Mouse (Mus musculus) neural tube, embryonic 11.5 days (tissue): ENCODE results near the gene Ctf1. TPM values are rescaled to one million over a fixed set of nuclear protein-coding genes. Genes with fewer than 3 reads are reported as not detected.
A peak's percentile ranks its signal among the peaks of the same experiment; 100 is the strongest.

Experiments
- ATAC-seq: fragments of 200-750 bp; cut with Nextera tagmentation; 2 replicates; pipeline ENCODE4 v1.8.0; 2017; ENCODE audit warnings: moderate number of reproducible peaks, mild to moderate bottlenecking, moderate TSS enrichment, moderate library complexity; ENCODE audit not compliant: insufficient read depth, low FRiP score, low TSS enrichment
- DNase-seq: peaks from one replicate; pipeline ENCODE4 v3.0.0-alpha.2; 2015; ENCODE audit warnings: low spot score
- H3K27ac ChIP-seq: fragments of 300-500 bp; sonication (generic); 2 replicates; pipeline ENCODE4 v1.5.1; 2014; ENCODE audit warnings: low read depth, mild to moderate bottlenecking, low read length
- H3K27me3 ChIP-seq: fragments of 300-500 bp; sonication (generic); 2 replicates; pipeline ENCODE4 v1.6.1; 2014; ENCODE audit warnings: mild to moderate bottlenecking, low read length, mixed read lengths; ENCODE audit not compliant: control insufficient read depth, insufficient read depth
- H3K36me3 ChIP-seq: fragments of 300-500 bp; sonication (generic); 2 replicates; pipeline ENCODE4 v1.6.1; 2014; ENCODE audit warnings: mild to moderate bottlenecking, low read length, moderate library complexity, mixed read lengths; ENCODE audit not compliant: control insufficient read depth, insufficient read depth
- H3K4me1 ChIP-seq: fragments of 300-500 bp; sonication (generic); 2 replicates; pipeline ENCODE4 v1.6.1; 2014; ENCODE audit warnings: low read length, mixed read lengths; ENCODE audit not compliant: control insufficient read depth, insufficient read depth
- H3K4me2 ChIP-seq: fragments of 300-500 bp; sonication (generic); 2 replicates; pipeline ENCODE4 v1.6.1; 2014; ENCODE audit warnings: low read depth, mild to moderate bottlenecking, moderate library complexity
- H3K4me3 ChIP-seq: fragments of 300-500 bp; sonication (generic); 2 replicates; pipeline ENCODE4 v1.5.1; 2014; ENCODE audit warnings: low read depth, low read length
- H3K9ac ChIP-seq: fragments of 300-500 bp; sonication (generic); 2 replicates; pipeline ENCODE4 v1.6.1; 2014; ENCODE audit warnings: mild to moderate bottlenecking, low read length
- H3K9me3 ChIP-seq: fragments of 300-500 bp; sonication (generic); 2 replicates; pipeline ENCODE4 v1.6.1; 2016; ENCODE audit warnings: low read length; ENCODE audit not compliant: control insufficient read depth
- WGBS: fragments of 180-500 bp; shearing (Covaris S2); extraction: QIAGEN DNeasy Blood & Tissue Kit; methylation state at CpG from one replicate; pipeline ENCODE4 v1.1.7; 2014; 5-methylcytosine and 5-hydroxymethylcytosine counted together
- polyA plus RNA-seq: library from polyadenylated mRNA; unstranded; fragments of >200 nt; fragmentation: Nextera tagmentation; extraction: Ambion mirVana; gene quantifications from 2 replicates; pipeline ENCODE4 v1.2.1, GENCODE M21; 2014

Ctf1 gene
- polyA plus RNA-seq, 1 experiment from 2014 or later = 6.0 TPM

- Histone ChIP-seq H3K4me1 (peaks cover 3% of the 10 kb centered on the region; the same call in 1 of the 2 replicates), H3K9me3 (no peaks in the 10 kb centered on the region), H3K36me3 (peaks cover 31% of the 10 kb centered on the region), H3K27me3 (no peaks in the 10 kb centered on the region), H3K4me3 (no peak overlapping the region), H3K9ac (no peak overlapping the region), H3K27ac (no peak overlapping the region), H3K4me2 (no peak overlapping the region)
- DNase-seq (no peak), ATAC-seq (no peak)
- WGBS = 93% methylated on average over 5 of the region's 5 CpGs
Measured at GRCm38 (mm10) chr7:127751619-127752018, 39.1 kb downstream of the Ctf1 start.

DNA sequence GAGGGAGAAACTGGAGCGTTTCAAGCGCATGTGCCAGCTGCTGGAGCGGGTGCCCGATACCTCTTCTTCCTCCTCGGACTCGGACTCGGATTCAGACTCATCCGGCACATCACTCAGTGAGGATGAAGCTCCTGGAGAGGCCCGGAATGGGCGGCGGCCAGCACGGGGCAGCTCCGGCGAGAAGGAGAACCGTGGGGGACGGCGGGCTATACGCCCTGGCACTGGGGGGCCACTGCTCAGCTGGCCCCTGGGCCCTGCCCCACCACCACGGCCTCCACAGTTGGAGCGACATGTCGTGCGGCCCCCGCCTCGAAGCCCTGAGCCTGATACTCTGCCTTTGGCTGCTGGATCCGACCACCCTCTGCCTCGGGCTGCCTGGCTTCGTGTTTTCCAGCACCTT, 39.5 kb downstream of the Ctf1 start:
- 97% methylated on average over 27 of the region's 27 CpGs for WGBS
- no peak overlapping the region for H3K9ac ChIP-seq
- DNase-seq (no peak), ATAC-seq (no peak)
- no peaks in the 10 kb centered on the region for H3K27me3 ChIP-seq
- no peak overlapping the region for H3K4me2 ChIP-seq
- no peak overlapping the region; the same call in 1 of the 2 replicates for H3K4me3 ChIP-seq
- no peak overlapping the region for H3K27ac ChIP-seq
- peaks cover 3% of the 10 kb centered on the region for H3K4me1 ChIP-seq
- H3K9me3 ChIP-seq = no peaks in the 10 kb centered on the region
- peaks cover 31% of the 10 kb centered on the region for H3K36me3 ChIP-seq

DNA sequence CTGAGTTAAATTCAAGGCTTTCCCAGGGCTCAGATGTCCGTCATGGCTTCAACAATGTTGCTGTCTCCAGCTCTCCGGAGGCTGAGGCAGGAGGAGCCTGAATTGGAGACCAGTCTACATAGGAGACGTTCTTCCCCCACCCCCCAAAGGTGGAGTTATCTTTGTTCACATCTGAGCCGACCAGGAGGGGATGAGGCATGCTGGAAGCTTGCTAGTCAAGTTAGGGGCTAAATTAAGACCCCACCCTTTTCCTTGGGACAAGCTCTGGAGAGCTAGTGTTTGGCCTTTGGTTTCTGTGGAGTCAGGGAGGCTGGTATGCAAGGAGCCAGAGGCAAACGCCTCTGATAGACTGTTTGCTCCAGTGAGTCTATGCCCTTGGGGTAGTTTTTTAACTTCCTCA, 40.6 kb downstream of the Ctf1 start:
- Histone ChIP-seq H3K4me2 (no peak overlapping the region), H3K27ac (no peak overlapping the region), H3K4me3 (no peak overlapping the region), H3K36me3 (peaks cover 36% of the 10 kb centered on the region), H3K9ac (no peak overlapping the region), H3K9me3 (no peaks in the 10 kb centered on the region), H3K27me3 (no peaks in the 10 kb centered on the region), H3K4me1 (no peaks in the 10 kb centered on the region; the same call in 1 of the 2 replicates)
- ATAC-seq = no peak
- DNase-seq = no peak
- WGBS = 87% methylated on average over 5 of the region's 5 CpGs

- no peaks in the 10 kb centered on the region for H3K27me3 ChIP-seq
- ATAC-seq = no peak
- no peak overlapping the region for H3K27ac ChIP-seq
- H3K4me1 ChIP-seq = no peaks in the 10 kb centered on the region; the same call in 1 of the 2 replicates
- H3K4me3 ChIP-seq = no peak overlapping the region
- WGBS = 92% methylated on average over 7 of the region's 7 CpGs
- peaks cover 34% of the 10 kb centered on the region for H3K36me3 ChIP-seq
- no peak overlapping the region for H3K4me2 ChIP-seq
- no peak for DNase-seq
- H3K9me3 ChIP-seq = no peaks in the 10 kb centered on the region
- H3K9ac ChIP-seq = no peak overlapping the region
Measured at GRCm38 (mm10) chr7:127753741-127754140, 41.2 kb downstream of the Ctf1 start.

DNA sequence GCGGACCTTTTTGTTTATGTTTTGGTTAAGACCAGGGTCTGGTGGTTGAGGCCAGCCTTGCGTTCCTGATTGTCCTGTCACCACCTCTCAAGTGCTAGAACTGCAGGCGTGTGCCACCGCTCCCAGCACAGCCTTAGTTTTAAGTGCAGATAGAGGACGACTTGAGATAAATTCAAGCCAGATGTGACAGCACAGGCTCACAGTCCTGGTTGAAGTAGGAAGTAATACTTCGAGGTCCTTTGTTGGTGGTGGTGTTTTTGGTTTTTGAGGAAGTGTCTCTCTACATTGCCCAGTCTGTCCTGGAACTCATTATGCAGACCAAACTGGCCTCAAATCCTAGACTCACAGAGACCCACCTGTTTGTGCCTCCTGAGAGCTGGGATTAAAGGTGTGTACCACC, 47.2 kb downstream of the Ctf1 start:
- DNase-seq (no peak), ATAC-seq (no peak)
- 64% methylated on average over 6 of the region's 6 CpGs for WGBS
- Histone ChIP-seq H3K36me3 (peaks cover 18% of the 10 kb centered on the region), H3K4me2 (no peak overlapping the region), H3K4me1 (no peaks in the 10 kb centered on the region; the same call in 1 of the 2 replicates), H3K4me3 (no peak overlapping the region), H3K27ac (no peak overlapping the region), H3K9ac (no peak overlapping the region), H3K27me3 (no peaks in the 10 kb centered on the region), H3K9me3 (no peaks in the 10 kb centered on the region)

GRCm38 (mm10) chr7:127760478-127760877, 47.9 kb downstream of the Ctf1 start:
- H3K9ac ChIP-seq = no peak overlapping the region
- H3K9me3 ChIP-seq = no peaks in the 10 kb centered on the region
- H3K4me2 ChIP-seq = no peak overlapping the region
- DNase-seq (no peak), ATAC-seq (no peak)
- no peak overlapping the region for H3K4me3 ChIP-seq
- peaks cover 18% of the 10 kb centered on the region for H3K36me3 ChIP-seq
- no peaks in the 10 kb centered on the region for H3K27me3 ChIP-seq
- H3K27ac ChIP-seq = no peak overlapping the region
- H3K4me1 ChIP-seq = no peaks in the 10 kb centered on the region; the same call in 1 of the 2 replicates
- WGBS = 96% methylated on average over 3 of the region's 3 CpGs

DNA sequence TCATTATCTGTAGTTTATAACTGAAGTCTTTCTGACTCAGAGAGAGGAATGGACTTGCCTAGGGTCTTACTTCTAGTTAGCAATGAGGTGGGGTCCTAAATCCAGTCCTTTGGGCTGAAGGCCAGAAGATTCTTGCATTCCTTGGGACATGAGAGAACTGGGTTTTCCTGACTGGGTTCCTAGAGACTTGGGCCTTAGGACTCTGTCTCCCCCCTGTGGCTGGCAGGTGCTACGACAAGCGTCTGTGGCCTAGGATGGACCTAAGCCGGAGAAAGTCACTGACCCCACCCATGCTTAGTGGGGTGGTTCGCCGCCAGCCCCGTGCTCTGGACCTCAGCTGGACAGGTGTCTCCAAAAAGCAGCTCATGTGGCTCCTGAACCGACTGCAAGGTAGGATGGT, 48.5 kb downstream of the Ctf1 start:
- peaks cover 21% of the 10 kb centered on the region for H3K36me3 ChIP-seq

DNA sequence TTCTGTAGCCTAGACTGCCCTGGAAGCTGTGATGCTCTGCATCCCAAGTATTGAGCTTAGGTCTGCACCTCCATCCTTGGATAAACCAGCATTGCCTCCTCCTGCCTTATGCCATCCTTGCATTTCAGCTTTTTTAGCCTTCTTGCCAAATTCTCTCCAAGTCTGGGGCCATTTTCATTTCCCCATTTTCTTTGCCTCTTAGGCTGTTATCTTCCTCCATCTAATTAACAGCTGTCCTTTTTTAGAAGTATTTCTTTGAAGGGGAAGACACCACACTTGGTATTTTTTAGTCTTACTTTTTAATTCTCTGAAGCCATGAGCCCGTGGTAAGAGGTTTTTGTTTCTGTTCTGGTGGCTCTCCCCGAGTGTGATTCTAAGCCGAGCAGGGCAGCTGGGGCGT, 51.1 kb downstream of the Ctf1 start:
- H3K4me3 ChIP-seq = no peak overlapping the region
- DNase-seq (no peak), ATAC-seq (no peak)
- WGBS = 86% methylated on average over 4 of the region's 4 CpGs
- peaks cover 29% of the 10 kb centered on the region for H3K36me3 ChIP-seq
- no peaks in the 10 kb centered on the region for H3K27me3 ChIP-seq
- H3K4me1 ChIP-seq = peaks cover 3% of the 10 kb centered on the region; the same call in 1 of the 2 replicates
- H3K27ac ChIP-seq = no peak overlapping the region
- H3K9me3 ChIP-seq = no peaks in the 10 kb centered on the region
- no peak overlapping the region for H3K4me2 ChIP-seq
- no peak overlapping the region for H3K9ac ChIP-seq

More for the DNA sequence above, 48.5 kb downstream of the Ctf1 start:
- Histone ChIP-seq H3K4me2 (no peak overlapping the region), H3K9me3 (no peaks in the 10 kb centered on the region), H3K27me3 (no peaks in the 10 kb centered on the region), H3K4me3 (no peak overlapping the region), H3K9ac (no peak overlapping the region), H3K4me1 (no peaks in the 10 kb centered on the region; the same call in 1 of the 2 replicates), H3K27ac (no peak overlapping the region)
- no peak for ATAC-seq
- peak; percentile 74 for DNase-seq
- 49% methylated on average over 7 of the region's 7 CpGs for WGBS

DNA sequence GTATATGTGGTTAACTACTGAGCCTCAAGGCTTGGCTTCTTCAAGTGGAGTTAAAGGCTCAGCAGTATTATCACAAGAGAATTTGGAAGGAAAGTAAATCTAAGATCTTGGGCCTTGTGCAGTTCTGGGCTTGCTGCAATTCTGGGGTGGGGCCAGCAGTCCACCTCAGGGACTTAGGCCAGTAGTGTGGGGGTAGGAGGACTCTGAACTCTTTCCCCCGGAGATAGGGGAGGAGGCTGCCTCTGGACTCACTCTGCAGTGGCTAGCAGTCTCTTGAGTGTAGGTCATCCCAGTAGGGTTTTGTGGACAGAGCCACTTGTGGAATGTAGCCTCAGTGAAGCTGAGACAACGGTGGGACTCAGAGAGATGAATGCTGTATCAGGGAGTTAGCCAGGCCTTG, 53.2 kb downstream of the Ctf1 start:
- peaks cover 13% of the 10 kb centered on the region for H3K4me1 ChIP-seq
- no peak overlapping the region for H3K9ac ChIP-seq
- peaks cover 29% of the 10 kb centered on the region for H3K36me3 ChIP-seq
- no peaks in the 10 kb centered on the region for H3K27me3 ChIP-seq
- WGBS = 86% methylated on average over 2 of the region's 2 CpGs
- H3K4me3 ChIP-seq = no peak overlapping the region
- H3K9me3 ChIP-seq = no peaks in the 10 kb centered on the region
- ATAC-seq (no peak), DNase-seq (no peak)
- H3K27ac ChIP-seq = no peak overlapping the region
- no peak overlapping the region for H3K4me2 ChIP-seq
